Mouse (Mus musculus): Measurements from ENCODE around the gene Cenps. TPM values are rescaled to one million over a fixed set of nuclear protein-coding genes. Genes with fewer than 3 reads are reported as not detected.

The Cenps gene
- polyA plus RNA-seq, 1 experiment from 2014 or later: 26.9 TPM

DNA sequence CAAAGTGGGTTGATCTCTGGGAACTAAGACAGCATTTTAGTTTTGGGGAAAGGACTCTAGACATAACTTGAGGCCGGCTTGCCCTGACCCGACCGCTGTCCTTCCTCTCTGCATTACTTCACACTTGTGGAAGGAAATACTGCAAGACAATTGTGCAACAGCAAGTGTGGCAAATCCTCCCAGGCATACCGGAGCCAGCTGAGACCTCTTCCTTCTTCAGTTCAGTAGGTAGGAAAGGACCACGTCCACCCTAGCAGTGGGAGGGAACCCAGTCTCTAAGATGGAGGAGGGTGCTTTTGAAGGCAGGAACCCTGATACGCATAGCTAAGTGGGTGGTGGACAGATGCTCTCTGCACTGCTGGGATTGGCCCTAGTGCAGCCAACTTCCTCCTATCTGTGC, 18.3 kb upstream of the Cenps start:
- Histone ChIP-seq H3K4me2 (no peak overlapping the region), H3K9me3 (replicated peaks) (peaks cover 5% of the 10 kb centered on the region; the same call in 1 of the 2 replicates), H3K36me3 (peaks cover 99% of the 10 kb centered on the region), H3K9ac (no peak overlapping the region), H3K27me3 (replicated peaks) (no peaks in the 10 kb centered on the region), H3K4me1 (replicated peaks) (no peaks in the 10 kb centered on the region), H3K4me3 (no peak overlapping the region), H3K27ac (ENCODE audit: poor library complexity, severe bottlenecking) (no peak overlapping the region)
- 95% methylated on average over 6 of the region's 6 CpGs for WGBS
- ATAC-seq (ENCODE audit: insufficient number of reproducible peaks, low FRiP score): no peak

DNA sequence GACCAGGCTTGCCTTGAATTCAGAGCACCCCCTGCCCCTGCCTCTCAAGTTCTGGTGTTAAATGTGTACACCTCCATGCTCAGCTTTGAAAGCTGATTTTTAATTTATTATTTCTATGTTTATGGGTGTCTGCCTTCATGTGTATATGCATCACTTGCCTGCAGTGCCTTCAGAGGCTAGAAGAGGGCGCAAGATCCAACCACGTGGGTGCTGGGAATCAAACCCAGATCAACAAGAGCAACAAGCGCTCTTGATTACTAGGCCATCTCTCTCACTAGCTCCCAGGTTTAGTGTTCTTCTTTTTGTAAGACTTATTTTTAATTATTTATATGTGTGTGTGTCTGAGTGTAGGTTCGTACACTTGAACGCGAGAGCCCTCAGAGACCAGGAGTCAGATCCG, 17.4 kb upstream of the Cenps start:
- H3K4me2 ChIP-seq: no peak overlapping the region
- H3K36me3 ChIP-seq: peaks cover 99% of the 10 kb centered on the region
- 95% methylated on average over 7 of the region's 7 CpGs for WGBS
- no peak overlapping the region for H3K4me3 ChIP-seq
- H3K27me3 ChIP-seq (replicated peaks): no peaks in the 10 kb centered on the region
- no peaks in the 10 kb centered on the region for H3K4me1 ChIP-seq (replicated peaks)
- no peak for ATAC-seq (ENCODE audit: insufficient number of reproducible peaks, low FRiP score)
- peaks cover 5% of the 10 kb centered on the region; the same call in 1 of the 2 replicates for H3K9me3 ChIP-seq (replicated peaks)
- H3K9ac ChIP-seq: no peak overlapping the region
- no peak overlapping the region for H3K27ac ChIP-seq (ENCODE audit: poor library complexity, severe bottlenecking)

GRCm38 (mm10) chr4:149150721-149151120, 13.3 kb upstream of the Cenps start:
- Histone ChIP-seq H3K27me3 (replicated peaks) (no peaks in the 10 kb centered on the region), H3K36me3 (peaks cover 63% of the 10 kb centered on the region), H3K4me2 (no peak overlapping the region), H3K4me3 (no peak overlapping the region), H3K9me3 (replicated peaks) (peaks cover 5% of the 10 kb centered on the region; the same call in 1 of the 2 replicates), H3K27ac (ENCODE audit: poor library complexity, severe bottlenecking) (no peak overlapping the region), H3K4me1 (replicated peaks) (peaks cover 11% of the 10 kb centered on the region; the same call in 1 of the 2 replicates), H3K9ac (no peak overlapping the region)
- 88% methylated on average over 11 of the region's 11 CpGs for WGBS
- no peak for ATAC-seq (ENCODE audit: insufficient number of reproducible peaks, low FRiP score)

DNA sequence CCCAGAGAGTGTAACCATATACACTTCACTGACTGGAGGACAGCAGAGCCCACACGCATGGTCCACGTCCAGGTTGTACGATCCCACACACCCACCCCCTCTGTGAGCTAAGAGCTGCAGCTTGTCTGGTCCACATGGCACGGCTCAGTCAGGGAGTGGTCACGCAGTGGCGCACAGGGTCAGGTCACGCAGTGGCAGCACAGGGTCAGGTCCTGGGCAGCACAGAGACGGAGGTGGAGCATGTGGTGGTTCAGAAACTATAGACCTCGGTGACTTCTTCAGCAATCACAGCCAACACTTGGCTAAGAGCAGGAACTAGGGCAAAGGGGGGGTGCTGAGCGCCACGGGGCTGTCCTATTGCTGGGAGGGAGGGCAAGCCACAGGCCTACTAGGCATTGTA, 12.8 kb upstream of the Cenps start:
- Histone ChIP-seq H3K4me1 (replicated peaks) (peaks cover 11% of the 10 kb centered on the region; the same call in 1 of the 2 replicates), H3K27me3 (replicated peaks) (no peaks in the 10 kb centered on the region), H3K27ac (ENCODE audit: poor library complexity, severe bottlenecking) (no peak overlapping the region), H3K4me2 (no peak overlapping the region), H3K9me3 (replicated peaks) (peaks cover 5% of the 10 kb centered on the region; the same call in 1 of the 2 replicates), H3K36me3 (peaks cover 58% of the 10 kb centered on the region), H3K4me3 (no peak overlapping the region), H3K9ac (no peak overlapping the region)
- ATAC-seq (ENCODE audit: insufficient number of reproducible peaks, low FRiP score): no peak
- WGBS: 88% methylated on average over 11 of the region's 11 CpGs

- Histone ChIP-seq H3K36me3 (peaks cover 52% of the 10 kb centered on the region), H3K4me2 (no peak overlapping the region), H3K4me3 (no peak overlapping the region), H3K9ac (no peak overlapping the region), H3K9me3 (replicated peaks) (no peaks in the 10 kb centered on the region), H3K27ac (ENCODE audit: poor library complexity, severe bottlenecking) (no peak overlapping the region), H3K27me3 (replicated peaks) (no peaks in the 10 kb centered on the region), H3K4me1 (replicated peaks) (peaks cover 11% of the 10 kb centered on the region; the same call in 1 of the 2 replicates)
- WGBS: 74% methylated on average over 7 of the region's 7 CpGs
- ATAC-seq (ENCODE audit: insufficient number of reproducible peaks, low FRiP score): no peak
These were observed 12.2 kb upstream of the Cenps start for GRCm38 (mm10) chr4:149149611-149150010.

GRCm38 (mm10) chr4:149149196-149149595, 11.8 kb upstream of the Cenps start:
- no peak for ATAC-seq (ENCODE audit: insufficient number of reproducible peaks, low FRiP score)
- Histone ChIP-seq H3K36me3 (peaks cover 48% of the 10 kb centered on the region), H3K9me3 (replicated peaks) (no peaks in the 10 kb centered on the region), H3K27ac (ENCODE audit: poor library complexity, severe bottlenecking) (no peak overlapping the region), H3K9ac (no peak overlapping the region), H3K27me3 (replicated peaks) (no peaks in the 10 kb centered on the region), H3K4me2 (no peak overlapping the region), H3K4me3 (no peak overlapping the region), H3K4me1 (replicated peaks) (peaks cover 11% of the 10 kb centered on the region; the same call in 1 of the 2 replicates)
- WGBS: 73% methylated on average over 9 of the region's 9 CpGs

GRCm38 (mm10) chr4:149148084-149148483, 10.7 kb upstream of the Cenps start:
- Histone ChIP-seq H3K27ac (ENCODE audit: poor library complexity, severe bottlenecking) (no peak overlapping the region), H3K9me3 (replicated peaks) (no peaks in the 10 kb centered on the region), H3K9ac (no peak overlapping the region), H3K27me3 (replicated peaks) (no peaks in the 10 kb centered on the region), H3K4me3 (no peak overlapping the region), H3K36me3 (peaks cover 37% of the 10 kb centered on the region), H3K4me1 (replicated peaks) (peaks cover 11% of the 10 kb centered on the region; the same call in 1 of the 2 replicates), H3K4me2 (no peak overlapping the region)
- ATAC-seq (ENCODE audit: insufficient number of reproducible peaks, low FRiP score): no peak
- WGBS: 66% methylated on average over 4 of the region's 4 CpGs

DNA sequence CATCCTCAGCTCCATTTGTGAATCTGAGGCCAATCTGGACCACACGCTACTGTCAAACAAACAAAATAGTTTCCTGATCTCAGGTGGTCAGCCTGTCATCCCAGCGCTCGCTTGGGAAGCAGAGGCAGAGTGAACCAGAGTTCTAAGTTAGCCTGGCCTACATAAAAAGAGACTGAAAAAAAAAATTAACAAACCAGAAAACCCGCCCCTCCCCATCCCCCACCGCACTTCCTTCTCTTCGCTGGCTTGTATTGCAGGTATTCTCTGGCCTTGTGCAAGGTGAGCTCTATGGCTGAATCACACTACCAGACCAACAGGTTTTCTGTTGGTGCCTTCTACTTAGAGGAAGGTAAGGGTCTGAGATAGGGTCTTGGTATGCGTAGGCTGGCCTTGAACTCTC, 10.1 kb upstream of the Cenps start:
- Histone ChIP-seq H3K4me1 (replicated peaks) (peaks cover 11% of the 10 kb centered on the region; the same call in 1 of the 2 replicates), H3K36me3 (peaks cover 31% of the 10 kb centered on the region), H3K4me3 (no peak overlapping the region), H3K27me3 (replicated peaks) (no peaks in the 10 kb centered on the region), H3K4me2 (no peak overlapping the region), H3K9me3 (replicated peaks) (no peaks in the 10 kb centered on the region), H3K9ac (no peak overlapping the region), H3K27ac (ENCODE audit: poor library complexity, severe bottlenecking) (no peak overlapping the region)
- 81% methylated on average over 7 of the region's 7 CpGs for WGBS
- no peak for ATAC-seq (ENCODE audit: insufficient number of reproducible peaks, low FRiP score)

- Histone ChIP-seq H3K4me2 (no peak overlapping the region), H3K4me3 (no peak overlapping the region), H3K9ac (no peak overlapping the region), H3K27me3 (replicated peaks) (no peaks in the 10 kb centered on the region), H3K36me3 (peaks cover 8% of the 10 kb centered on the region), H3K4me1 (replicated peaks) (peaks cover 11% of the 10 kb centered on the region; the same call in 1 of the 2 replicates), H3K9me3 (replicated peaks) (no peaks in the 10 kb centered on the region), H3K27ac (ENCODE audit: poor library complexity, severe bottlenecking) (no peak overlapping the region)
- WGBS: 78% methylated on average over 4 of the region's 4 CpGs
- ATAC-seq (ENCODE audit: insufficient number of reproducible peaks, low FRiP score): no peak
These were observed 7.7 kb upstream of the Cenps start for GRCm38 (mm10) chr4:149145151-149145550.

- peak; percentile 68; the same call in 1 of the 2 replicates for ATAC-seq (ENCODE audit: insufficient number of reproducible peaks, low FRiP score)
- WGBS: 4% methylated on average over 3 of the region's 3 CpGs
- Histone ChIP-seq H3K4me3 (no peak overlapping the region), H3K9me3 (replicated peaks) (no peaks in the 10 kb centered on the region), H3K36me3 (peaks cover 1% of the 10 kb centered on the region), H3K9ac (no peak overlapping the region), H3K4me2 (no peak overlapping the region), H3K27me3 (replicated peaks) (no peaks in the 10 kb centered on the region), H3K4me1 (replicated peaks) (peaks cover 11% of the 10 kb centered on the region; the same call in 1 of the 2 replicates), H3K27ac (ENCODE audit: poor library complexity, severe bottlenecking) (no peak overlapping the region)
These were observed 7.0 kb upstream of the Cenps start for GRCm38 (mm10) chr4:149144459-149144858.

DNA sequence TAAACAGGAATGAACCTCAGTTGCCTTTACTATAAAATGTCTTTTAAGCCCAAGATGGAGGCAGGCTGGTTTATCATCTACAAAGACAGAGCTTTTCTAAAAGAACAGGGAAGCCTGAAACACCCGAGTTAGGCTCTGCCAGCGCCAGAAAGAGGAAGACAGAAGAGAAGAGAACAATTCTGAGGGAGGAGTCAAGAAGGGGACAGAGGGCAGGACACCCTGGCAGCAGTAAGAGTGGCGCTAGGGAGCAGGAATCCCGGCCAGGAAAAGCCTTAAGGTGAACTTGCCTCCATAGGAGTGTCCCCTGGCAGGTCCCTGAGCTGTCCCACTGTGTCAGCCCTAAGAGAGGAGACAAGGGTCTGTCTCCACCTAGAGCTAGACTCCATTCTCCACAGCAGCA, 6.2 kb upstream of the Cenps start:
- no peaks in the 10 kb centered on the region for H3K9me3 ChIP-seq (replicated peaks)
- H3K9ac ChIP-seq: no peak overlapping the region
- no peaks in the 10 kb centered on the region for H3K36me3 ChIP-seq
- H3K27ac ChIP-seq (ENCODE audit: poor library complexity, severe bottlenecking): no peak overlapping the region
- 24% methylated on average over 4 of the region's 4 CpGs for WGBS
- ATAC-seq (ENCODE audit: insufficient number of reproducible peaks, low FRiP score): no peak
- no peak overlapping the region for H3K4me3 ChIP-seq
- no peak overlapping the region for H3K4me2 ChIP-seq
- no peaks in the 10 kb centered on the region for H3K27me3 ChIP-seq (replicated peaks)
- H3K4me1 ChIP-seq (replicated peaks): peaks cover 11% of the 10 kb centered on the region; the same call in 1 of the 2 replicates

DNA sequence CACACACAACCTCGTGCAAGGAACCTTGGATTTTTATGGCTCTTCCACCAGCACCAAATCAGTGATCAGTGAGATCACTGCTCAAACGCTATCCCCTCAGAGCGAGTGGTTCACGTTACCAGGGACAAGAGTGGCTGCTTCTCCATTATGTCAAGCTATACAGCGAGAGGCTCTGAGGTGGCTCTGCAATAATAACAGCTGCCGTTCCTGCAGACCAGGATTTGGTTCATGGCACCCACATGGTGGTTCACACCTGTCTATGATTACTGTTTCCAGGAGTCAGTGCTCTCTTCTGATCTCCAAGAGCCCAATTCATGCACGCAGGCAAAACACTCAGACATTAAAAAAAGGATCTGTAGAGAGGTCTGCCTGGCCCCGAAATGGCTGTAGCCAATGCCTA, 1.1 kb upstream of the Cenps start:
- Histone ChIP-seq H3K9me3 (replicated peaks) (no peaks in the 10 kb centered on the region), H3K4me3 (no peak overlapping the region), H3K4me1 (replicated peaks) (peaks cover 9% of the 10 kb centered on the region; the same call in 1 of the 2 replicates), H3K4me2 (no peak overlapping the region), H3K27ac (ENCODE audit: poor library complexity, severe bottlenecking) (no peak overlapping the region), H3K9ac (no peak overlapping the region), H3K27me3 (replicated peaks) (no peaks in the 10 kb centered on the region), H3K36me3 (peaks cover 2% of the 10 kb centered on the region; the same call in 1 of the 2 replicates)
- 83% methylated on average over 8 of the region's 8 CpGs for WGBS
- ATAC-seq (ENCODE audit: insufficient number of reproducible peaks, low FRiP score): no peak

Data from heart, embryonic 12.5 days (tissue).